Mouse (Mus musculus): ENCODE results near the gene Lmf1. TPM values are rescaled to one million over a fixed set of nuclear protein-coding genes. Genes with fewer than 3 reads are reported as not detected.

Gene Lmf1
- total RNA-seq, 2 experiments from 2014 or later, result 26.2 to 27.2 TPM

DNA sequence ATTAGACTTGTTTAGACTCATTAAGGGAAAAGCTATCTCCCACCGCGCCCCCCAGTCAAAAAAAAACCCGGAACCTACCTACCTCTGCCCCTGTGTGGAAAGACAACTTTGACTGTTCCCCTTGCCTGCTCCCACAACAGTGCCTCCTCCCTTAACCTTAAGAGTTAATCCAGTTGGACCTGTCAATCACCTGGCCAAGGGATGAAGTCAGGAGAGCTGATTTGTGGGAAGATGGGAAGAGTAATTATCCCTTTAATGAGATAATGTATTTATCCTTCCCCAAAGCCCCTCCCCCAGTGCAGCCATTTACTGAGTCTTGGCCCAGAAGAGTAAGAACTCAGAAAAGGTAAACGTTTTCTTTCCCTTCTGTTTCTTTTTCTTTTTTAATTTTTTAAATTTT lies 110.0 kb downstream of the Lmf1 start:
- no peak for DNase-seq (ENCODE audit: low spot score in 2 of 2)

GRCm38 (mm10) chr17:25696263-25696662 lies 117.4 kb downstream of the Lmf1 start:
- DNase-seq (ENCODE audit: low spot score in 2 of 2), result no peak

DNA sequence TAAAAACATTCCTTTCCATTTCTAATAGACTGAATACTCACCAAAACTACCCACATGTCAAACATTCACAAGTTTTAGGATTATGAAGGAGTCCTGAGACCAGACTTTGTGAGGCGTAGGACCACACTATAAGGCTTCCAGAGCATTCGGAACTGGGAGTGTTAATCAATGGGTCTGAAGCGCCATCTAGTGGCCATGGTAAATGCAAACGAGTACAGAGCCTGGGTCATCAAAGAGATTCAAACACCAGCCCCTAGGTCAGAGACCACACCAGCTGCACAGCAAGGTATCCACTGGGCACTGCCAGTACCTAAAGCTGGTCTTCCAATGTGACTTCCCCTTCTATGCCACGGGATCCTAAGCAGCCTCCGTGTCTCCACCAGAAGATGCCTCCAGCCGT lies 119.6 kb downstream of the Lmf1 start:
- peak; percentile 77 to 90 for DNase-seq (ENCODE audit: low spot score in 2 of 2)

DNA sequence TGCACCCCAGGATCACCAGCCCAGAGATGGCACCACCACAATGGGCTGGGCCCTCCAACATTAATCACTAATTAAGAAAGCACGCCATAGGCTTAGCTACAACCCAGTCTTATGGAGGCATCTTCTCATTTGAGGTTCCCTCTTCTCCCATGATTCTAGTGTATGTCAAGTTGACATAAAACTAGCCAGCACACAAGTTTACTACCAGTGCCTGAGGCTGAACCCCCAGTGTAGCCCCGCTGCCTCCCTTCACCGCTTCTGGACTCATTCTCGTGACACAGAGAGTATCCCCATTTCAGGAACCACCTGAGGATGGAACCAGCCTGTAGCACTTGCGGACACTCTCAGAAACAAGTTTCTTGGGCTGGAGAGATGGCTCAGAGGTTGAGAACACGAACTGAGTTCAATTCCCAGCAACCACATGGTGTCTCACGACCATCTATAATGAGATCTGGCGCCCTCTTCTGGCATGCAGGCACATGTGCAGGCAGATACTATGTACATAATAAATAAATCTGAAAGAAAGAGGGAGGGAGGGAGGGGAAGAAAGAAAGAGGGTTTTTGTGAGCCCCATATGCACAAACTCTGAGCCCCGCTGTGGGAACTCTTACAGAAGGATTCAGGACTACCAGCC lies 122.1 kb downstream of the Lmf1 start:
- DNase-seq (ENCODE audit: low spot score in 2 of 2), result no peak

DNA sequence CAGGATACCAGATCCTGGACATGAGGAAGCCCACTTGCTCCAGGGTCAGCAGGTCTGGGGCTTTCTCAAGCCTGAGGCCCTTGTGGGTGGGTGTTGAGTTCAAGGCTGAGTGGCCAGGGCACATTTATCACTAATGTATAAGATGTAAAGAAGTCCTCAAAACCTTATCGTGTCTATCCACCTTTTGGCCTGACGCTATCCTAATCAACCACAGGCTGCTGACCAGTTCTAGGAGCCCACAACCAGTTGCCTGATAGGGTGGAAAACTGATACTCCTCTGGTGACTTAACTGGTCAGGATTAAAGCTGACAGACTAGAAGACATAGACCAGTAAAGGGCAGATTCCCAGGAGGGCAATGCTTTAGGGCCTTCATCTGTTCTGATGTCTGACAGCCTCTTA lies 131.1 kb downstream of the Lmf1 start:
- no peak for DNase-seq (ENCODE audit: low spot score in 2 of 2)

DNA sequence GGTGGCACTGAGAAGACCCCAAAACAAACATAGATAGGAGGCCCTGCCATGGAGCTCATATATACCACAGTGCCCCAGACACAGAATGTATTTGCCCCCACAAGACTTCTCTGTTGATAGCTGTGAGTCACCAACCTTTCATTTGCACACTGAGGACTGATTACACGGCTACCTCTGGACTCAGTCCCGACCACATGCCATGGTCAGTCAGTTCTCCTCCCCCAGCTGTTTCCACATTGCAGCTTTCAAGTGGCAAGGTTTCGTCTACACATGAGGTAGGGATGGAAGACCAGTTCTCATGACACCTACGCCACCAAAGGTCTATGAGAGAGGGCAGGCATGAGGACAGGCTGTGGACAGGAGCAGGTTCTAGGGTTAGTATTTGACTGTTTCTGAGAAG lies 132.3 kb downstream of the Lmf1 start:
- no peak for DNase-seq (ENCODE audit: low spot score in 2 of 2)

Other genes starting within 250 kb of the Lmf1 start
- not detected for gene Tpsab1, start 233.5 kb upstream of the Lmf1 start, total RNA-seq (2021)
- 1 to 10 TPM in 1 of 2 experiments, under 1 TPM in 1; 0.36 to 1.8 TPM for gene Tpsb2, start 212.8 kb upstream of the Lmf1 start, total RNA-seq (2021)
- gene Tpsg1, start 209.8 kb upstream of the Lmf1 start, total RNA-seq (2021), result not detected
- gene Cacna1h, start 145.3 kb upstream of the Lmf1 start, total RNA-seq (2021), result 10 to 100 TPM; 80.9 to 98.4 TPM
- gene Tekt4, start 124.5 kb upstream of the Lmf1 start, total RNA-seq (2021), result 1 to 10 TPM; 3.3 to 4.6 TPM
- under 1 TPM; 0.14 to 0.16 TPM for gene Sstr5, start 81.8 kb upstream of the Lmf1 start, total RNA-seq (2021)
- 10 to 100 TPM; 78.2 to 81.1 TPM for gene Sox8, start 8.4 kb upstream of the Lmf1 start, total RNA-seq (2021)
- gene Gng13, start 138.1 kb downstream of the Lmf1 start, total RNA-seq (2021), result 100 to 1,000 TPM in 1 of 2 experiments, 10 to 100 TPM in 1; 78.0 to 103 TPM
- 1 to 10 TPM; 3.1 to 3.3 TPM for gene Chtf18, start 148.3 kb downstream of the Lmf1 start, total RNA-seq (2021)
- 10 to 100 TPM; 29.9 to 32.8 TPM for gene Rpusd1, start 148.6 kb downstream of the Lmf1 start, total RNA-seq (2021)
- gene Mslnl, start 157.0 kb downstream of the Lmf1 start, total RNA-seq (2021), result under 1 TPM in 1 of 2 experiments, not detected in 1; 0.12 TPM
- 1 to 10 TPM; 1.2 to 1.8 TPM for gene Msln, start 175.3 kb downstream of the Lmf1 start, total RNA-seq (2021)
- gene Narfl, start 194.7 kb downstream of the Lmf1 start, total RNA-seq (2021), result 10 to 100 TPM; 27.6 to 35.3 TPM
- gene Haghl, start 206.6 kb downstream of the Lmf1 start, total RNA-seq (2021), result 100 to 1,000 TPM; 125 to 128 TPM
- gene Ccdc78, start 207.5 kb downstream of the Lmf1 start, total RNA-seq (2021), result under 1 TPM in 1 of 2 experiments, not detected in 1; 0.30 TPM
- 10 to 100 TPM; 80.2 to 80.3 TPM for gene Fam173a, start 213.8 kb downstream of the Lmf1 start, total RNA-seq (2021)
- not detected for gene AC134908.4, start 216.6 kb downstream of the Lmf1 start, total RNA-seq (2021)
- 10 to 100 TPM; 82.0 to 86.9 TPM for gene Metrn, start 218.1 kb downstream of the Lmf1 start, total RNA-seq (2021)
- 100 to 1,000 TPM; 414 to 418 TPM for gene Fbxl16, start 230.0 kb downstream of the Lmf1 start, total RNA-seq (2021)
- 10 to 100 TPM; 21.7 to 23.4 TPM for gene Wdr24, start 244.5 kb downstream of the Lmf1 start, total RNA-seq (2021)
- gene Jmjd8, start 249.8 kb downstream of the Lmf1 start, total RNA-seq (2021), result 10 to 100 TPM; 64.3 to 65.0 TPM